Mouse (Mus musculus) CH12F3 (cell line): ENCODE measurements around the gene Pcmt1.

Experiments
- in situ Hi-C: fragments of 300-500 bp; cut with MboI; formaldehyde crosslinking; loops from 2 replicates; pipeline ENCODE4 v1.14.3; 2020; ENCODE audit warnings: low sequenced_read_pairs

Pcmt1 gene

DNA sequence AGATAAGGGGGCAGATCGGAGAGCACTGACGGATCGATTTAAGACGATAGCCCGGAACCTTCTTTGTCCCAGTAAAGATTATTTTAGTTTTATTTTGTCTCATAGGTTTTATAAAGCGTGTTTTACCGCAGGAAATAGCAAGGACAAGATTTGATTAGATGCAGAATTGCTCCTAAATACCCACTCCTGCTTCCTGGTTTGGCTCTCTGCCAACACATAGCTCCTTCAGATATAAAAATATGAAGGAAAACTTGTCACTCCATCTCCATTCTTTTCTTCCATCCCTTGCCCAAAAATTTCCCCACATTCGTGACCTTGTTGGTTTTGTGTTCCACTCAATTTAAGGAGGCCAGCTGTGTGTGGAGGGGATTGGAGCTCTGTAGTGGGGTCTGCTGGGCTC, 90.1 kb downstream of the Pcmt1 start:
- in situ Hi-C loops, result no loop called here

- in situ Hi-C loops, result no loop called here
Observed at GRCm38 (mm10) chr10:7590234-7590689, 90.7 kb downstream of the Pcmt1 start.

- in situ Hi-C loops, result no loop called here
Observed at GRCm38 (mm10) chr10:7589592-7590233, 91.2 kb downstream of the Pcmt1 start, which contains the start of gene Lrp11. Gene Lrp11 (plus strand): TSS chr10:7589800.

DNA sequence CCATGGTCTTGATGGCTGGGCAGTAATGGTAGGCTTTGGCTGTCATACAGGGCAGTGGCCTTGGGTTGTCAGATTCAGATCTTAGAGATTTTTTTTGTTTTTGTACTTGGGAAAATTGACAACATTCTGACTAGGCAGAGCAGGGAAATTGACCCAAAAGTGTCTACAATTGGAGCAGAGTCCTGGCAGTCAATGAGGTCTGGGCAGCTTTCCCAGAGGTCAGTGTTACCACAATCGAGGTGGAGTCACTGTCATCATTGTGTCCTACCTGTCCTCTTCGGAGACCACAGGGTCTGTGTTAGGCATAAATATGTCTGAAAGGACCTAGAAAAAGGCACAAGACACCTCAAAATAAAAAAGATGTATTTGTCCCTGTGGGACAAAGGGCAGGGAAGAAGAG, 94.2 kb downstream of the Pcmt1 start:
- in situ Hi-C loops, result no loop called here

DNA sequence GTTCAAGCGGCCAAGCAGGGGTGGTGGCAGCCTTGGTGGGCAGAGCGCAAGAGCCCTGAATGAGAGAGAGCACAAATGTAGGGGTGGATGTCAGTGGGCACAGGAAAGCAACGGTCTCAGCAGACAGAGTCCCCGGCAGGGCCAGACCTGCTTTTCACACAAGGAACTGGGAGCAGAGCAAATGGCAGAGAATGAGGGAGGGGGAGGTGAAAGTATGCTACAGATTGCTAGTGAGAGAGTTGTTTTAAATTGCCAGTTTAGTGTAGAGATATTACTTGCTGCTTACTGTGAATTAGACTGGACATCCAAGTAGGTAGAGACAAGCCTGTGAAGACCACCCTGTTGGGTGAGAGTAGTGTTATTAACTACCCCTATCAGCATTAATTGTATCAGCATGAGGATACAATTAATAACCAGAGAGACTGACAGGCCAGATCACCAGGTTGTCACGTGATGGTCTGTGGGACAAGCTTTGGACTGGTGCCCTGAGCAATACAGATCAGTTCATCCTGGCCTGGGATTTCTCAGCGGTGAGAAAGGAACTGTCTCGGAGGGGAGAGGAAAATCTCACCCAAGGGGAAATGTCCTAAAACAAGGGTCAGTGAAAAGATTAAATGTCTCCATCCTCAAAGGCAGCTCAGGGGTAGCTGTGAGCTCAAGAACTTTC, 97.9 kb downstream of the Pcmt1 start:
- in situ Hi-C loops, result no loop called here

- in situ Hi-C loops, result no loop called here
Observed at GRCm38 (mm10) chr10:7582157-7582890, 98.6 kb downstream of the Pcmt1 start.

- in situ Hi-C loops, result no loop called here
Observed at GRCm38 (mm10) chr10:7581401-7581800, 99.5 kb downstream of the Pcmt1 start.
